Mouse (Mus musculus): Measurements from ENCODE around the gene Ftcd. TPM values are rescaled to one million over a fixed set of nuclear protein-coding genes. Genes with fewer than 3 reads are reported as not detected.
A peak's percentile ranks its signal among the peaks of the same experiment; 100 is the strongest.

Gene Ftcd
- not detected for total RNA-seq (2022)

DNA sequence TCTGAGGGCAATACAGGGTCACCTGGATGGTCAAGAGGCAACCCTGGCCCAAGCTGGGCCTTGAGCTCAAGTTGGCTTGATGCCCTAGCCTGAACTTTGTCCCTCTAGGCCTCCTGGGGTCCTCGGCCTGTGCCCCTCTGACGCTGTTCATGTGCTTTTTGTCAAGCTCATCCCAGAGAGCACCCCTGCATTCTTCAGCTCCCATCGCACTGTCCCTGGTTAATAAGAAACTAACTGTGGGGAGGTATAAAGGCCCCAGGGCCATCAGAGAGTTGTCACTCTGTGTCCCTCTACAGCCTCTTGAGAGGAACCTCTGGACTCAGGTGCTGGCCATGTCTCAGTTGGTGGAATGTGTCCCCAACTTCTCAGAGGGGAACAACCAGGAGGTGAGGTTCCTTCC lies at the start of gene Ftcd:
TSS of gene Ftcd (plus strand) at position 275 of the 400 bp plus-strand sequence.
- DNase-seq (ENCODE audit: low spot score), result no peak

DNA sequence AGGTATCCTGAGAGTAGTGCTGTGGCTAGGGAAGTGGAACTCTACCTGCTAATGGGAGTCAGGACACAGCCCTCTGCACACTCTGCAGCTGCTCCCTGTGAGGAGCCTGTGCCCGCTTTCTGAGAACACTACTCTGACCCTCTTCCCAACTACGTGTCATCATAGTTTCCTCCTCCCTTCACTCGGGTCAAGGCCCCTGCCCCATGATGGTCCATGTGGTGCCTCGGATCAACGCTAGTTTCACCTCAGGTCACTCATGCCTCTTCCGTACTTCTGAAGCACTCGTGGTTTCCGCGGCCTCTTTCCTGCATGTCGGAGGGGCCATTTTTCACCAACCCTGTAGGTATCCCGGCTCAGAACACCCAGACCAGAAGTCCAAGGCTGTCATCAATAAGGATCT lies 44.5 kb upstream of the Ftcd start:
- no peak for DNase-seq (ENCODE audit: low spot score)

DNA sequence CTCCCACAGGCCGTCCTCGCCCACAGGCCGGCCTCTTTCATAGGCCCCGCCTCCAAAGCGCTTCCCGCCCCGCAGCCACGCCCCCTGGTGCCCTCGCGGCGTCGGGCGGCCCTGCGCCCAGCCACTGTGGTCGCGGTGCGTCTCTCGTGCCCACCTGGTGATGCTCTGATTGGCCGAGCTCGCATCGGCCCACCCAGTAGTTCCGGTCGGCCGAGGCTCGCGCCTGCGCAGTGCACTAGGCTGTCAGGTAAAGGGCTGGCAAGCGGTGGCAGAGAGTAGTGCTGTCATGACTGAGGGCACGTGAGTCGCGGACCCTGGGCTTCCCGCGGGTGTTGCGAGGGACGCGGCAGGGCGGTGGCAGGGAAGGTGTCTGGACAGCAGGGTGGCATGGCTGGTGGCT lies 44.1 kb upstream of the Ftcd start, which contains the start of gene Lss:
TSS of gene Lss (plus strand) at position 214 of the 400 bp plus-strand sequence.
- peak; percentile 89 for DNase-seq (ENCODE audit: low spot score)

DNA sequence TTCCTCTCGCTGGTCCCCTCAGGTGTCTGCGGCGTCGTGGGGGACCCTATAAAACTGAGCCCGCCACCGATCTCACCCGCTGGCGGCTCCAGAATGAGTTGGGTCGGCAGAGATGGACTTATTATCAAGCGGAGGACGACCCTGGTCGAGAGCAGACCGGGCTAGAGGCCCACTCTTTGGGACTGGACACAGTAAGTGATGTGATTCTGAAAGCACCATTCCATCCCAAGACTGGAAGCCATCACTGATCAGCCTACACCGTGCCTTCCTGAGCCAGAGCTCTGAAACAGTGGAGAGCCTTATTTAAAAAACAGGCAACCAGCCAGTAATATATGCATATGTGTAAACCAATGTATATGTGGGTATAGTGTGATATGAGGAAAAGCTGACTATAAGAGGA lies 43.6 kb upstream of the Ftcd start:
- no peak for DNase-seq (ENCODE audit: low spot score)

DNA sequence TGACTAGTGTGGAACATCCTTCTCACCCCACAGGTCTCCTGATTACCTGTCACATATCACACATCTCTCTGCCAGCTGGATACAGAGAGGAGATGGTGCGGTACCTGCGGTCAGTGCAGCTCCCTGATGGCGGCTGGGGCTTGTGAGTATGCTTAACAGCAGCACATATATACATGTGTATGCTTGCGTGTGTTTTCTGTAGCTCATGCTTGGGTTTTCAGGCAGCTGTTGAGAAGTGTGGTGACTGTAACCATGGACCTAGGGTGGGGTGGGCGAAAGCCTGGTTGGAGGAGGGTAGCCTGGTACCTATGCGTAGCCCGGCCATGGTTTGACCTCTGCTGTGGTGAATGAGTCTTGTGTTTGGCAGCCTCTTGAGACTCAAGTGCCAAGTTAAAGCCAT lies 39.9 kb upstream of the Ftcd start:
- DNase-seq (ENCODE audit: low spot score), result no peak

DNA sequence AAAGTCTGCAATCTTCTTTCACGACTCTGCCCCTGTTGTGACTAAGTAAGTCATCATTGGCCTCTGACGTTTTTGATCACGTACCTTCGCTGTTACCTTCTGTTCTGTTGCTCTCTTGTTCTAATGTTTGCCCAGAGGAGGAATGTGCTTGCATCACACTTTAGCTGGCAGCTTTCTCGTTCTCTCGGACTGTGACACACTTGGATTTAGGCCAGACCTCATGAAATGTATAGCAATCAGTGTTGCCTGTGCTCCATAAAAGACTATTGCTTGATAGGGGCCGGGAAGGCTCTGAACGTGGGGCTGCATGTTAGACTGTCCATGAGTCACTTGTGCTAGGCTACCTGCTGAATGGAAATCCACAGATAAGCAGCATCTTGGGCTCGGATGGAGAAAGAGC lies 37.8 kb upstream of the Ftcd start:
- DNase-seq (ENCODE audit: low spot score), result no peak

DNA sequence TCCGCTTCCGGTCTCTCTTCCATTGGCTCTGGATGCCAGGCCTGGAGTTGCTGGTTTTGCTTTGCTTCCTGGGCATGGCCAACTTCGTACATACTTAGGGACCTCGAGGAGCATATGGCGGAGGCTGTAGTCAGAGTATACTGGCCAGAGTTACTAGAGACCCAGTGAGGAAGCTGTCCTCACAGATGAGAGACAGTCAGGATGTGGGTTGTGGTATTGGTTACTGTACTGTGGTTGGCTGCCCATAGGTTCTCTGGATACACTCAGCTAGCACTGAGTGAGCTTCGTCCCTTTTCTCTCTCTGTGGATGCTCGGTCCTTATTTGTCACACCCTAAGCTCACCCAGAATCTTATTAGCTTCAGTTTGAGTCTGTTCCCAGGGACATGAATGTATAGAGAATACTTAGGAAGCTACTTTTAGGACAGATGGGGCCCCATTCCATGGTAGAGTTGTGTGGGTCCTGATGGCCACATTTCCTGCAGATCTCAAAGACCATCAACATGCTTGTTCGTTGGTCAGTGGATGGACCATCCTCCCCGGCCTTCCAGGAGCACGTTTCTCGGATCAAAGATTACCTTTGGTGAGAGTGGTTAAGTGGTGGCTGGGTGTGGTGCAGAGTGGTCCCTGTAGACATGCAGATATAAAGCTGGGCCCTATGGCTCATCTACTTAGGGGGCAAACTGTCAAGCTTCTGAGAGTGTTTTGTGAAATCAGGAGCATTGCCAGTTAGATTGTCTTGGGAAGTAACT lies 33.9 kb upstream of the Ftcd start:
- DNase-seq (ENCODE audit: low spot score), result no peak

DNA sequence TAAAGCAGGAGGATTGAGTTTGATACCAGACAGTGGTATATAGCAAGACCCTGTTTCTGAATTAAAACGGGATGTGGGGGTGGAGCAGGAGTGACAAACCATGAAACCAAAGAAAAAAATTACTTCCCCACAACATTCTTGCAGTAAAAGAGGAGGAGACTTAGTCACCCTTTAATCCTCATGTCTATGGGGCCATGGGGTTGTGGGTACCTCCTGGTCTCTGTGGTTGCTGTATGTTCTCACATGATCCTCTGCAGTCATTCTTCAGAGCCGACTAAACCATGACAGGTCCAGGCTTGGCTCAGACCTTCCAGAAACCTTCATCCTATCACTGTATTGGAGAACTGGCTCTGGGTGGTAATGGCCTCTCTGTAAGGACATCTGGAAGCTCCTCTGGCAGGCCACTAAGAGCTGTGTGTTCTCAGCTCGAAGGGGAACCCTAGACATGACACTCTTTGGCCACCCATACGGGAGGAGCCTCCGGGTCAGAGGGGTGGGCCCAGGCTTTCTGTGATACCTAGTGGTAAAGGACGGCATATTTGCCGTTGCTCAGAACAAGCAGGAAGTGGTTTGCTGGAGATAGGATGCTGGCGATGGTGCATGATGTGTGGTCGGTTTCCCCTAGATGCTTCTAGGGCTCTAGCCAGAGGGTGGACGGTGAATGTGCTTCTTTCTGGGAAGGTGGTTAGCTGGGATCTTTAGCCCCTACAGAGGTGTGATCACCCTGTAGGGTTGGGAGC lies 32.6 kb upstream of the Ftcd start:
- DNase-seq (ENCODE audit: low spot score), result no peak

DNA sequence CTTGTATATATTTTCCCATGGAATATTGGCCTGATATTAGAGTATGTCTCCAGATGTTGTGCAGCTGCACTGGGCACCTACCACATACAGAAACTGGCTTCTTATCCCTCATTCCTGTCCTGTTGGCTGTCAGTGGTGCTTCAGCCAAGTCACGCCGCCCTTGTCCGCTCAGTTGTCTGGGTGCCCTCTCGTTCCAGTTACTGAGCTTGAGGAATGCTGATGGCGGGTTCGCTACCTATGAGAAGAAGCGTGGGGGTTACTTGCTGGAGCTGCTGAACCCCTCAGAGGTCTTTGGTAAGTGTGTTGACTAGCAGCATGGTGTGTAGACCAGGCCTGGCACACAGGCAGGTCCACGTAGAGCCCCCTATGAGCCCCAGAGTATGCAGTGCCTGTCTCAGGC lies 28.9 kb upstream of the Ftcd start:
- DNase-seq (ENCODE audit: low spot score), result no peak

DNA sequence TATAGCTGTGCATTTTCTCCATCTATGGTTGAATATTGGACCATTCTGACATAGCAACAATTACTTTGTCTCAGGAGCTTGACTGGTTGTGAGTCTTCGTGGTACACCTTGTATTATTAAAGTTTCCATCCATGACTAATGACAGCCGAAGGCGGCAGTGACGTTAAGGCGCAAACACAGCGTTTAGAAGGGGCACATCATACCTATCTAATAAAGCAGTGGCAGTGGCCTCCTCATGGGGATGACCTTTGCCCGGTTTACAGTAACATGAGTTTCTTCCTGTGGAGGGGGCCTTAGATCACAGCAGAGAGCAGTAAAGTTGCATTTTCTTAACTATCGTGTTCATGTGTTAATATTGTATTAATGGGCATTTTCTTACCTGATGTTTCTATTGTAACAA lies 27.2 kb upstream of the Ftcd start:
- no peak for DNase-seq (ENCODE audit: low spot score)

DNA sequence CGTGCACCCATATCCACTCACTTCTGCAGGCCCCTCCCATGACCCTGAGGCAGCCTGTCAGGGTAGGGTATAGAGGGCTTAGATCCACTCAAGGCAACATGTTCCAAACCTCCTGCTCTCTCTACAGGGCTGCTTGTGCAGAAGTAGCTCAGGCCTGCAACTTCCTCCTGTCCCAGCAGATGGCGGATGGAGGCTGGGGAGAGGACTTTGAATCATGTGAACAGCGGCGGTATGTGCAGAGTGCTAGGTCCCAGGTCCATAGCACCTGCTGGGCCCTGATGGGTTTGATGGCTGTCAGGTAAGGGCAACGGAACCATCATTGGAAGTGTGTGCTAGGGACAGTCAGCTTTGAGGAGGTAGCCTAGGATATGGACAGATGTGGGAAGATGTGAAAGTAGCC lies 25.0 kb upstream of the Ftcd start:
- DNase-seq (ENCODE audit: low spot score), result no peak

DNA sequence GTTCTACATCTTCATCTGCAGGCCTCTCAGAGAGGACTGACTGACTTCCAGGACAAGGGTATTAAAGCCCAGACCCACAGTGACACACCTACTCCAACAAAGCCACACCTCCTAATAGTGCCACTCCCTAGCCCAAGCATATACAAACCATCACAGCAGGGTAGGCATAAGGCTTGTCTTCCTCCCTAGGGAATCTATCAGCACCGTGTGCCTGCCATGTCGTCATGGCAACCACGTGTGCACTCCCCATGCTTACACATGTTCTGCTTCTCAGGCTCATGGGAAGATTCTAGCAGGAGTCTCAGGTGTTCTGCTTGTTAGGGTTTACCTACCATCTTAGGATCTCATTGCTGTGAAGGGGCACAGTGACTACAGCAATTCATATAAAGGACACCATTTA lies 23.9 kb upstream of the Ftcd start:
- DNase-seq (ENCODE audit: low spot score), result no peak

DNA sequence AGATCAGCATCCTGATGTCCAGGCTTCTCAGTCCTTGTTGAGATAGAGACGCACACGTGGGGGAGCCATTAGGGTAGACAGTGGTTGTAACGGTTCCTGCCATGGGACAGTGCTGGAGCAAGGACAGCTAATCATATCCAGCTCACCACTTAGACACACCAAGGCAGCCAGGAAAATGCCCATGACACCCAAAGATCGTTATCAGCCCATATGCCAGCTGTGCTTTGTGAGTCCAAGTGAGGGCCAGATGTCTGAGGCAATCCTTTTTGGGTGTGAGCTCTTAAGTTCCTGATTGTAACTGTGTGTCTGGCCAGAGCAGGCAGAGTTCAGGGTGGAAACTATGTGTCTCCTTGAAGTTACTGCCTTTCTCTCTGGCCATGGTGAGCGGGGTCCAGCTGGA lies 21.4 kb upstream of the Ftcd start:
- DNase-seq (ENCODE audit: low spot score), result no peak

DNA sequence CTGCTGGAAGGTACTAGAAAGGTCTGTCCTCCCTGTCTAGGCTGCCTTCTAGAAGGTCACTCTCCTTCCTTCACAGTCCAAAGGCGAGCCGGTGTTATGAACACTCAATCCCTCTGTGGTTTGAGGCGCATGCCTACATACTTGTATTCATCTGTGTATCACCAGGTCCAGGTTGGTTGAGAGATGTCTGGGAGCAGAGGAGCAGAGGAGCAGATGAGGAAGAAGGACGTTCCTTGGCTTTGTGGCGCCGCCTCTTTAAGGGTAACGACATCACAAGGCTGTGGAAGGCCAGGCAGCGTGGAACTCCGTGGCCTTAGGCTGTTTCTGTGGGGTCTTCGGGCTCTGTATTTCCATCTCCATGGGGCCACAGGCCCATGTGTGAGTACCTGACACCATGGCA lies 13.5 kb upstream of the Ftcd start, which contains the start of gene Spatc1l:
TSS of gene Spatc1l (plus strand) at position 301 of the 400 bp plus-strand sequence.
- no peak for DNase-seq (ENCODE audit: low spot score)

DNA sequence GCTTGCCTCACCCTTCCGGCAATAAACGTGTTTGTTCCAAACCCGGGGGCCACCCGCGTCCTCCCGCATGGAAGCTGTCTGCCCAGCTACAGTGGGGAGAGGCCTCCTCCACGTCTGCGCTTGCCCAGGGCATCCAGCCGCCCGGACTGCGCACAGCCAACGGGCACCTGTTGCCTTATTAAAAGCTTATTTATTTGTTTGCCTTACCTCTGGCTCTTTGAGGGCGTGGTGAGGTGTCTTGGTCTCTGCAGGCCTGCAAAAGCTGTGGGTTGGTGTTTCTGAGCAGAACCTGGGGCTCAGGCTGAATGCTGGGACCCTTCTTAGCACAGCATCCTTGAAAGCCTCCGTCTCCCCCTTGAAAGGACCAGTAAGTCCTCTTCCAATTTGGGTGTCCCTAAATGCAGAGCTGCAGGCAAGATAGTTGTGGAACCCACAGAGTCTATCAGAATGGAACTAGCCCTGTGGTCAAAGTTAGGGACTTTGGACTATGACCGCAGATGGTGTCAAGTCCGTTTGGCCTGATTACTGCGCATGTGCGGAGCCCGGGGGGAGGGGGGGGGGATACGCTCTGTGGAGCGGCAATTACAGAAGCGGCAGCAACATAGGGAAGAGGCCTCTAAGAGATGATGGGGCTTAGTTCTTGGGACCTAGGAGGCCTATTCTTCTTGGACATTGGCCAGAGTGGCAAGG lies 5.3 kb upstream of the Ftcd start:
- DNase-seq (ENCODE audit: low spot score), result no peak

DNA sequence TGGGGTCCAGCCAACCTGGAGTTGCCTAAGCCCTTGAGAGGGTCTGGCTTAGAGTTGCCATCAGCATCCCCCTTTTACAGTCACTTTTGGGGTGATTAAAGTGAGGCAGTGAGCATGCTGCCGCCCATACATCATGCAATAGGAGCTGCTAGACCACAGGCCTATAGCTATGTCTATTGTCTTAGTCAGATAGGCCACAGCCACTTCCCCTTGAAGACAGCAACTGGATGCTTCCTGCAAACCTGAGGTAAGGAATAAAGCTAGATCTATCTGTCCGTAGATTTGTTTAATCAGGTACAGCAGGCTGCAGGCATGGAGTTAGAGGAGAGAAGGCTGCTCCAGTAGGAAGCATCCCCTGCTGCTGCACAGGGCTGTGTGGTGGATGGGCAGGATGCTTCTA lies 4.4 kb upstream of the Ftcd start:
- no peak for DNase-seq (ENCODE audit: low spot score)

DNA sequence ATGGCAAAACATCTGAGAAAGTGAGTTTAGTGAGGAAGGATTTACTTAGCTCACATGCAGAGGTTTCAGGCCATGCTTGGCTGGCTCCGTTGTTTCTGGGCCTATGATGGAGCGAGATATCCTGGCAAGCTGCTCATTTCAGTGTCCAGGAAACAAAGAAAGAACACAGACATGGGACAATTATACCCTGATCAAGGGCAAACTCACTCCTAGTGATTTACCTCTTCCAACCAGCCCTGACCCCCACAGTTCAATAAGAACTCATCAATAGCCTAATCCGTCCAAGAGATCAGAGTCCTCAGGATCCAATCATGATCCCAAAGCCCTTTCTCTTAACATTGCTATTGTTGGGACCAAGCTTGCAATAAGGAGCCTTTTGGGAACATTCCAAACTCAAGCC lies 3.3 kb upstream of the Ftcd start:
- no peak for DNase-seq (ENCODE audit: low spot score)

DNA sequence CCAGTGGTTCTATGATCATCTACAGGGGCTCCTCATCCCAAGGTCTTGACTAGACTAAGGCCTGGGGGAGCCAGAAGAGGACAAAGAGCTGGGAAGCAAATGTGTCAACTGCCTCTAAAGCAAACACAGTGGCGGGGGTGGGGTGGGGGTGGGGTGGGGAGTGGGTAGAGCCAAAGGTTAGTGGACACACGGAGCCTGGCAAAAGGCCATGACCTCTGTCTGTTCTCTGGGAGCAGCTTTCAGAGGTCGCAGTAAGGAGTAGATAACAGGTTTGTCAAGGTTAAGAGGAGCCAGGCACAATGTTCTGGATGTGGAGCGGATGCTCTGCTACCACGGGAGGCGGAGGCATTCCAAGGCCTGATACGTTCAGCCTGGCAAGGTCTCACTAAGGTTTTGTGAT lies 1.5 kb downstream of the Ftcd start:
- no peak for DNase-seq (ENCODE audit: low spot score)

DNA sequence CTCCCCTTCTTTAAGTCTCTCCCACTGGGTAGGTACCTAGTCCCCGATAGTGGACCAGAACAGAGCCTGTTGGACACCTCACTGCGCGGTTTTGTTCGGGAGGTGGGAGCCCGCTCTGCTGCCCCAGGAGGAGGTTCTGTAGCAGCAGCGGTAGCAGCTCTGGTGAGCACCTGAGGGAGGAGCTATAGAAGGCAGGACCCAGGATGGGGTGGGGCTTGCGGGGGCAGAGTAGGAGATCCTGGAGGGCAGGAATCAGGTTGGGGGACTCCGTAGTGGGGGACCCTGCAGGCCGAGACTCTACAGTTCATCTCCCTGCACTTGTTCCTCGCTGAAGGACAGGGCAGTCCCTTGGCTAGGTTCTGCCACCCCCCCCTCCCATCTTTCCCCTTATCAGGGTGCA lies 8.7 kb downstream of the Ftcd start:
- no peak for DNase-seq (ENCODE audit: low spot score)

DNA sequence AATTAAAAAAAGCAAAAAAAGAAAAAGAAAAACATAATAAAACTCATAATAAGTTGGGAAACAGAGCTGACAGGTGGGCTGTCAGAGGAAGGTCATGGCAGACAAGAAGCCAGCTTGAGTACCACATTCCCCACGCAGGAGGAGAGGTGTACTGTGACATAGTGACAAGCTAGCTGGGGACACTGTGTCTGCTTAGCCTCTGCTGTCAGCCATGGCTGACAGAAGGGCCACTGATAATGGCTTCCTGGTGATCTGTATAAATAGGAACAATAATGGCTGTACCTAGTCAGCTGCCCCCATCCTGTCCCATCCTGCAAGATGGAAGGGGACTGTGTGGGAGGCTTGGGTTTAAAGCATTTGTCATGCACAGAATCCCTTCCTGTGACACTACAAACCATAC lies 10.7 kb downstream of the Ftcd start:
- DNase-seq (ENCODE audit: low spot score), result no peak

DNA sequence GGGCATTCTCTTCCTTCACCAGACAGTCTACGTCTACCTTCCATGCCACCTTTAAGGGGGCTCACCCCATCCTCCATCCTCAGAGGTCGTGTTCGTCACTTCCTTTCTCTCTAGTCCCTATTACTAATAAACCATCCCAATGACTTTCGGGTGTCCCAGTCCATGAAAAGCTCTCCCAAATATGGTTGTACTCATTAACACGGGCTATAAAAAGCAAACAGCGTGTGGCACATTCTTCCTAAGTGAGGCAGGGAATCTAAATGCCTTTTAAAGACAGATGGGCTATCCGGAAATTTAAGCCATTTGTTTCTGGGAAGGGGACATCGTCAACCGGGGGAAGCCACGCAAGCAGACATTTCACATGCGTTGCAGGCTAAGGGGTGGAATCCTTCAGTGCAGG lies 14.7 kb downstream of the Ftcd start:
- no peak for DNase-seq (ENCODE audit: low spot score)

DNA sequence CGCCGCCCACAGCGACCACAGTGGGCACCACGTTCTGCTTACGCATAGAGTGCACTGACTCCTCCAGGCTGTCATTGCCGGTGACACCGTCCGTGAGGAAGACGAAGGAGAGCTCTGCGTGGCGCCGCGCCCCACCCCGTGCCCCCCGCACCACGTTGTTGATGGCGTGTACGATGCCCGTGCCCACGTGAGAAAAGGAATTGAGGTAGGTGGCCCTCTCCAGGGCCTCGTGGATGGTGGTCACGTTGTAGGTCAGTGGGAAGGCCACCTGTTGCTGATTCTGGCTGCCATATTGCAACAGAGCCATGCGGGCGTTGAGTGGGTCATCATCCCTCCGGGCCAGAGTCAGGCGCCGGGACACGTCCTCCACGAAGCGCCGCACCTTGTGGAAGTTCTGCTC lies 20.9 kb downstream of the Ftcd start:
- no peak for DNase-seq (ENCODE audit: low spot score)

DNA sequence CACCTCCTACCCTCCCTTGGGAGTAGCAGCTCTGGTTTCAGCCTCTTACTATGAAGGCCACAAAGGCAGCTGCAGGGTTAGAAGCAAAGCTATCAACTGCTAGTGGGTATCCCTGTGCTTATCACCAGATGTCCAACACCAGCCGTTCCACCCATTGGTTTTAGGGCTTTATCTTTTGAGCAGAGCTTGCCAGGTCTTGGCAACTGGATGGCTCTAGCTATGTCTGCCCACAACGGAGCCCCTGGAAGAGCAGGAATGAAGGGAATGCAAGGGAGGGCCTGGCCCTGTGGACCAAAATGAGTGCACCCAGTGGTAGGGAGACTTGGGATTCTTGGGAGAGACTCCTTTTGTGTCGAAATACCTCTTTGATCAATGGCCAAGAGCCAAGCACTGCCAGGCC lies 27.2 kb downstream of the Ftcd start:
- DNase-seq (ENCODE audit: low spot score), result no peak
